Mouse (Mus musculus): Measurements from ENCODE around the gene Kyat1.

The Kyat1 gene

GRCm38 (mm10) chr2:30205629-30206357 is at the start of gene Kyat1:
TSS of gene Kyat1 (minus strand) at chr2:30205847.
- DNase-seq, result peak; percentile 93 to 96

GRCm38 (mm10) chr2:30253809-30254208 is 48.2 kb upstream of the Kyat1 start:
- DNase-seq, result no peak

GRCm38 (mm10) chr2:30252521-30252920 is 46.9 kb upstream of the Kyat1 start:
- no peak for DNase-seq

- no peak for DNase-seq
Observed at GRCm38 (mm10) chr2:30251417-30252104, 45.9 kb upstream of the Kyat1 start.

GRCm38 (mm10) chr2:30250166-30251128 is 44.8 kb upstream of the Kyat1 start:
- no peak for DNase-seq

GRCm38 (mm10) chr2:30249182-30249581 is 43.5 kb upstream of the Kyat1 start:
- no peak for DNase-seq

- no peak for DNase-seq
Observed at GRCm38 (mm10) chr2:30247681-30248080, 42.0 kb upstream of the Kyat1 start.

GRCm38 (mm10) chr2:30247036-30247435 is 41.4 kb upstream of the Kyat1 start:
- no peak for DNase-seq

- no peak for DNase-seq
Observed at GRCm38 (mm10) chr2:30244595-30245178, 39.0 kb upstream of the Kyat1 start.

- DNase-seq, result no peak
Observed at GRCm38 (mm10) chr2:30243391-30243790, 37.7 kb upstream of the Kyat1 start.

GRCm38 (mm10) chr2:30242509-30242908 is 36.9 kb upstream of the Kyat1 start:
- peak; percentile 77 to 82 for DNase-seq

- DNase-seq, result no peak
Observed at GRCm38 (mm10) chr2:30240267-30240666, 34.6 kb upstream of the Kyat1 start, which contains the start of gene Gm28035. TSS of gene Gm28035 (plus strand) at chr2:30240567.

- DNase-seq, result peak in 1 of 2 experiments; percentile 14
Observed at GRCm38 (mm10) chr2:30239777-30240176, 34.1 kb upstream of the Kyat1 start.

- no peak for DNase-seq
Observed at GRCm38 (mm10) chr2:30238906-30239465, 33.3 kb upstream of the Kyat1 start.

GRCm38 (mm10) chr2:30237881-30238280 is 32.2 kb upstream of the Kyat1 start:
- DNase-seq, result no peak

GRCm38 (mm10) chr2:30237199-30237880 is 31.7 kb upstream of the Kyat1 start, which contains the start of gene Lrrc8a:
TSS of gene Lrrc8a (plus strand) at chr2:30237715.
- peak; percentile 100 for DNase-seq

GRCm38 (mm10) chr2:30236426-30237198 is 31.0 kb upstream of the Kyat1 start:
- DNase-seq, result no peak

- no peak for DNase-seq
Observed at GRCm38 (mm10) chr2:30235593-30235992, 29.9 kb upstream of the Kyat1 start.

- DNase-seq, result no peak
Observed at GRCm38 (mm10) chr2:30216293-30216692, 10.6 kb upstream of the Kyat1 start.

GRCm38 (mm10) chr2:30215493-30215892 is 9.8 kb upstream of the Kyat1 start:
- no peak for DNase-seq

GRCm38 (mm10) chr2:30214745-30215144 is 9.1 kb upstream of the Kyat1 start:
- no peak for DNase-seq
